Mouse (Mus musculus): Measurements from ENCODE around the gene Retsat.

GRCm38 (mm10) chr6:72607060-72607459 lies 8.8 kb downstream of the Retsat start:
- TF ChIP-seq GATA1 (IDR thresholded peaks at IDR 0.05; ENCODE audit: low read length) = no peak
- no peak for TF ChIP-seq TAL1 (IDR thresholded peaks at IDR 0.05; ENCODE audit: low read length)
